Mouse (Mus musculus) c-Kit-positive CD71-positive TER-119-positive erythroid progenitor cells, embryonic 14.5 days (primary cell): ENCODE data around the gene Slc37a1.

ENCODE experiments used
- DNase-seq: peaks from one replicate; pipeline ENCODE4 v3.0.0-alpha.2; 2013; ENCODE audit warnings: low spot score

Slc37a1 gene

GRCm38 (mm10) chr17:31294363-31295214 is 8.0 kb downstream of the Slc37a1 start:
- peak; percentile 54 for DNase-seq

- DNase-seq = peak; percentile 54
Measured at GRCm38 (mm10) chr17:31295215-31295891, 8.8 kb downstream of the Slc37a1 start.

GRCm38 (mm10) chr17:31295892-31296781 is 9.5 kb downstream of the Slc37a1 start:
- peak; percentile 54 for DNase-seq

DNA sequence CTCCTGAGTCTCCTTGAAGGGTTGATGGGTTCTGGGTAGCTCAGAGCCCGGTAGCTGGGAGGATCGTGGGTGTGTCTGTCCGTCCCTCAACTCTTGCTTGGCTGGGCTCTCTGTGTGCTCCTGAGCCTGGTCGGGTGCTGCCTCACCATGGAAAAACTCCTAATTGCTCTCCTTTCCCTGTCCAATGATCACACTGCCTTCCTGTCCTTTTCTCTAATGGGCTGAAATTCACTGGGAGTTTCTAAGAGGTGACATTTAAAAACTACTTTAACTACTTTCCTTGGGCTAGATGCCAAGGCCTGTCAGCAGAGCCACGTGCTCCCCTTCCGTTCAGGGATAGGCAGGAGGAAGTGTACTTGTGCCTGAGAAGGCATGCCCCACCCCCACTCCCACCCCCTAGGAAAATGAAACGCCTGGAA is 10.9 kb downstream of the Slc37a1 start:
- DNase-seq = no peak

GRCm38 (mm10) chr17:31298419-31299209 is 12.0 kb downstream of the Slc37a1 start:
- no peak for DNase-seq

DNA sequence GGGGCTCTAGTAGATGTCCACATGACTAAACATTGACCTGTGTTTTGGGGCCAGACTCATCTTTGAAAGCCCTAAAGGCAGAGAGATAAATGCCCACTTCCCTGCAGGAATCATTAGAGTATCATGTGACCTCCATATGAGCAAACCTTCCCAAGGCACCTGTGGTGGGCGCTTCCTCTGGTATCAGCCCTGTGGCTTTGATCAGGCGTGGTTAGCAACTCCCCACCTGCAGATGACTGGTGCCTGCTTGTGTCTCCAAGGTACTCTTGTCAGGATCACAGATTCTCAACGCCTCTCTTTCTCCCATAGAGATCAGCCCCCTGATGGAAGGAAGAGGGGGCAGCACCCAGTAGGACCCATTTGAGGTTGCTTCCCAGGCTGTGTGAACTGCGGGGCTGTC is 13.4 kb downstream of the Slc37a1 start:
- no peak for DNase-seq

GRCm38 (mm10) chr17:31300736-31301135 is 14.1 kb downstream of the Slc37a1 start:
- no peak for DNase-seq

GRCm38 (mm10) chr17:31303401-31303800 is 16.8 kb downstream of the Slc37a1 start:
- no peak for DNase-seq

DNA sequence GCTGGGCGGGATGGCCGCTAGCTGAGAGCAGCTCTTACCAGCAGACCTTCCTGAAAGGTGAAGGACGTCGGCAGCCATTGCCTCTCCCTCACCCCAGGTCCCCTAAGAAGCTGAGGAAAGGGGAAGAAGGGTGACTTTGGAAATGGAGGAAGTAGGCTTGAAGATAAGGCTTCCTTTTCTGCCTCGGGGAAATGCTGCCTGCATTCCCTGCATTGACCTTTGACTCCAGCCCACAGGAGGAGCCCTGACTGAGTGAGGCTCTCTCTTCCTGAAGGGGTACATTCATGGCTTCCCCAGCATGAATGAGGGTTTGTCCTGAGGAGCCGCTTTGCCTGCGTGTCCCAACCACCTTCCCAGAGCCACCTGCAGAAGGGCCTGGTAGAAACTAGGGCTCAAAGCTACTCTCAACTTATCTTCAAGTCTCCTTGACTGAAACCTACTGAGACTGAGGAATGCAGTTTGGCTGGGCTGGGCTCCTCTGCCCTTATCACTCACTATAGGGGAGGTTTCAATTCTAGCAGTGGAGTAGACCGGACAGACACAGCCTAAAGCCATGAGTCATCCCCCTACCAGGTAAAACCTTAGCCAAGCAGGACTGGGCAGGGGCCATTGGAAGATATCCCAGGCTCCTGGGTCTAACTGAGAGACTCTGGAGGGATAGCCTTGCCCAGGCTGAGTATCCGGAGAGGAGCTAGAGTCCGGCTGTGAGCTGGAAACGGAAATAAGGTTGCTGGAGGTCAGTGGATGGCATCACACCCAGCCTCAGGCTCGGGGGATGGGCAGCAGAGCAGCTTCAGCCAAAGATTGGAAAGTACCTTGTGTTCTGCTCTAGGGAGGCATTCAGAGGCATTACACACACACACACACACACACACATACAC is 18.5 kb downstream of the Slc37a1 start:
- no peak for DNase-seq

DNA sequence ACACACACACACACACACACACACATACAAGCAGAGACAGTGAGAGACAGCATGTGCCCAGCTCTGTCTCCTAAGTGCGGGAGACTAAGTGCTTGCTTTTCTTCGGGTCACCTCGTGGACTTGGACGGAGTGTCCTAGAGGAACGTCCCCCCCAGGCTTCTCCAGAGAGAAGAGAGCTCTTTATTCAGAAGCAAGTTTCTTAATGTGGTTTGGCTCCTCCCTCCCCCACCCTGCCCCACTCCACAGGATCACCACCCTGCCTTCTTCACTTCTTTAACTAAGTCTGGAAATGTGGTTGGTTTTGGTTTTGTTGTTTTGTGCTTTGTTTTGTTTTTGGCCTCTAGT is 19.2 kb downstream of the Slc37a1 start:
- DNase-seq = no peak

DNA sequence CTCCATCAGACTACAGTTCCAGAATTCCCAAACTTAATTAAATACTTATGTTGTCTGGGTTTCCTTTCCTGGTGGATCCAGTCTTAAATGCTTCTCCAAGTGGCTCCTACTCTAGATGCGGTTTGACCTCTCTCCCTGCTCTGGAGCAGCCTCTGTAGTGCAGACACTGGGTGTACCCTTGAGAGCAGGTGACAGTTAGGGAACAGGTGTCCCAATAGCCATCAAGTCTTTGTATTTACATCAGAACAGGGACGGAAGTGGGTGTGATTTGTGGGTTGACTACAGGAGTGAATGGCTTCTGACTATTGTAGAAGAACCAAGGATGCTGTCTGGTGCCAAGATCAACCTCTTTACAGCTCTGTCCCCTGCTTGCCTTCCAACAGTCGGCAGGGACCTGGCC is 21.2 kb downstream of the Slc37a1 start:
- no peak for DNase-seq

DNA sequence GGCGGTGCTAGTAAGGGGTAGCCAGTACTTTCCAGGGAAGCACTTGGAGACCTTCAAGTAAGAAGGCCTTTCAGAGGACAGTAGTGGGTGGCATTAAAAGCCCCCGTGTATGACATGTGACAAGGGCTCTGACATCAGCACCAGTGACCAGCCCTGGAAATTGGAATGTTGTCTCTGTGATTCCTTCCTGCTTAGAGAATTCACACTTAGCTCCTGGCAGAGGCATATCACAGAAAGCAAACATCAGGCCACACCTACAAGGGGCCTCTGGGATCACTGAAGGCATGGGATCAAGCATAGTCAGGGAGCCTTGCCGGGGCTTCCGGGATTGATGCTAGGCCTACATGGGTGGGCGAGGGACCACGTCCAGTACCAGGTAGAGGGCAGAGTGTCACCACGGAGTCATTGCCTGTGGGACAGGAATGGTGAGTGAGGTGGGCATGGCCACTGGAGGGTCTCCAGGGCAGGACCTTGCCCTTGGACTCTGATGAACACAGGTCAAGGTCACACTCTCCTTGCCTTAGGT is 21.8 kb downstream of the Slc37a1 start:
- no peak for DNase-seq

DNA sequence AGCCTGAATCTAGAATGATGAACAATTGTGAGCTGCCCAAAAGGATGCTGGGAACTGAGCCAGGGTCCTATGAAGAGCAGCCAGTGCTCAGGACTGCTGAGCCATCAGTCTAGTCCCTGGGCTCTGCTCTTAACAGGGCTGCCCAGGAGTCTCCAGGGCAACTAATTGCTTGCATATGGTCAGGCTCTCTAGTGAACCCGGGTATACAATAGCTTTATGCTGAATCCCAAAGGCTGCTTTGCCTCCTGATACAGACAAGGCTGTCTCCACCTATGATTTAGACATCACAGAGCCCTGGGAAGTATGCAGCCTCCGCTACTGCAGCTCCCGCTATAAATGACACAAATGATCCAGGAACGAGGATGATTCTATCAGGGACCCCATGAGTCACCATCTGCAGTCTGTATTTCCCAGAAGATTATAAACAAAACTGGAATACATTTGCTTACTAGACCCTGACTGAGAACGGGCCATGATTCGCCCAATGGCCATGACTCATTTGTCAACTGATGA is 22.7 kb downstream of the Slc37a1 start:
- DNase-seq = no peak

DNA sequence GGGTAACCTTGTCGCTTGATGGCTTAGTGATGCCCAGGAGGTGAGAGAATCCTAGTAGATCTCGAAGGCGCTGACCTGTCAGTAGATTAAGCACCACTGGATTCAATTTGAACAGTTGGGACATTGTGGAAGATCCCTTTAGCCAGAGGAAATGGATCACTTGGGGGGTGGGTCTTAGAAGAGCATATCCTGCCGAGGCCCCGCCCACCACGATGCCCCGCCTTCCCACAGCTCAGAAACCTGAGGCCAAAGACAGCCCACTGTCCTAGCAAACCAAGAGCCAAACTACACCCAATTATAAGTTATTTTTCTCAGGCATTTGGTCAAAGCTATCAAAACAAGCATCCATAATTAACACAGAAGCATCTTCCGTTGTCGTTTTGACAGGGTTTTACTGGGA is 24.5 kb downstream of the Slc37a1 start:
- no peak for DNase-seq

DNA sequence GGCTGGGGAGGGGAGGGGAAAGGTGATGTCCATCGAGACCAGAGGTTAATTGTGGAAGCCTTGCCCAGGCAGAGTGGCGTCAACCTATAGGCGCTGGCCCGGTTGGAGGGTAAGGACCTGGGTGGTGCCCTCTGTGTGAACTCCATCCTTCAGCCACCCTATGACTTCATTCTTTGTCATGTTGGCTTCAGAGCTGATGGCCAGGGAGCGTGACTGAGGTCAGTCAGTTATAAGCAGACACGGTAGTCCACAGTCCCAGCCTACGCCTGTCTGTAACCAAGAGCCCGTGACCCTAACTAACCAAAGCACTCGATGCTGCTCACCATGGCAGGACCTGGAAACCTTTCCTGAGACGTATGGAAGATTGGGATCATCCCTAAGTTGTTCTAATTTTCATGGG is 26.1 kb downstream of the Slc37a1 start:
- DNase-seq = no peak

DNA sequence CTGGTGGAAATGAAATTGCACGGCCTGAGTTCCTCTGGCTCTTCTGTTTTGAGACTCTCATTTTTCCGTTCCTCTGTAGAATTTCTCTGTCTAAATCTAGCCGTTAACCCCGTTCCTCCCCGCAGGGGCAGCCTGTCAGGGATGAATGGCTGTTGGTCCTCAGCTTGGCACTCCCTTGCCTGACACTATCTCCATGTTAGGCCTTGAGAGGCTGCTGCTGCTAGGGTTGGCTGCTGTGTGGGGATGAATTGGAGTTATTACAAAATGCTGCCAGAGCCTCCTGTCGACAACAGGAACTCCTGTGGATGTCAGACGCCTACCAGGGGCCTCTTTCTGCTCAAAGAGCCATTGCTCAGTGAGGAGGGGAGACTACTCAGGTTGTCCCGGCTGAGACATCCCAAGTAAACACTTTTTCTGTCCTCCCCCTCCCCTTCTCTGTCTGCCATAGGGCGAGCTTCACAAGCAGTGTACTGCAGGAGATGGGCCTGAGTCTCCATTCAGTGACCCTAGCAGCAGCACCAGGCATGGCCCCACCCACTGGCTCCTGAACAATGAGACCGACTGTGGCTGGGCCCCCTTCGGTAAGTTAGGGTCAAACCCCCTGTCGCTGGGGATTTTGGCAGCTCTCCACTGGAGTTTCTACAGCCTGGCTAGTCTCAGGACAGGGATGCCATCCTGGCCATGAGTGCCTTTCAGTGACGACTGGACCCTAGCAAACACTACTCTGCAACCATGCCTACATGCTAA is 28.6 kb downstream of the Slc37a1 start:
- no peak for DNase-seq

DNA sequence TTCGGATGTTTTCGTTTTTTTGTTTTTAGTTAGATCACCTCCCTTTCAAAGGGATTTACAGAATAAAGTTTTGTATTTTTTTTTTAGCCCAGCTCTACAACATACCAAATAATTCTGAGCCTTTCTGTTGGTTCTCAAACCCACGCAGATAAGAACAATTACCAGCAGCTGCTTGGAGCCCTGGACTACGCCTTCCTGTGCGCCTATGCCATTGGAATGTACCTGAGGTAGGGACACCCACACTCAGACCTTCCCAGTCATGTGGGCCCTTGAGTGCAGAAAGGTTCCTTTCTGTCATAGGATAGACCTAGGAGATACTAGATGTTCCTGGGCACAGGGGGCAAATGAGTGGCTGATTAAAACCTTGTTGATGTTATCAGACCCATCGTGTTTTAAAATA is 29.4 kb downstream of the Slc37a1 start:
- no peak for DNase-seq

DNA sequence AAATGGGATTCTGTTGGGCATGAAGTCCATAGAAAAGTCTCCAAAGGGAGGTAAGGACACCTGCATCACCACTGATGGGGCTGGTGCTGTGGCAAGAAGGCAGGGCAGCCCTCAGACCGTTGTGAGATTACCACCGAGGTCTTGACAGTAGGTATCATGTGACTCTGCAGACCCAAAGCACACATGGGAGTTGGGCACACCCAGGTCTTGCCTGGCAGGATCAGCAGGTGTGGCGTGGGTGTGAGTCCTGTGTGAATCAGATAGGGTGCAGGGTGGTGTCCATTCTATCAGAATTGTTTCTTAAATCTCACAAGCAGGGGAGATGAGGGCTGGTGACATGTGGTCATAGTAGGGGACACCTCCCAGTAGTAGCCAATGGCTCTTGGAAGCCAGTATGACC is 30.4 kb downstream of the Slc37a1 start:
- no peak for DNase-seq

GRCm38 (mm10) chr17:31317521-31318272 is 31.1 kb downstream of the Slc37a1 start:
- no peak for DNase-seq
